Mouse (Mus musculus): ENCODE measurements around the gene Gm45062.
"Not testable (repeated sequence)": the region's sequence is repeated elsewhere in the genome, so short reads cannot be mapped to it uniquely, and the experiment has no call there.

DNA sequence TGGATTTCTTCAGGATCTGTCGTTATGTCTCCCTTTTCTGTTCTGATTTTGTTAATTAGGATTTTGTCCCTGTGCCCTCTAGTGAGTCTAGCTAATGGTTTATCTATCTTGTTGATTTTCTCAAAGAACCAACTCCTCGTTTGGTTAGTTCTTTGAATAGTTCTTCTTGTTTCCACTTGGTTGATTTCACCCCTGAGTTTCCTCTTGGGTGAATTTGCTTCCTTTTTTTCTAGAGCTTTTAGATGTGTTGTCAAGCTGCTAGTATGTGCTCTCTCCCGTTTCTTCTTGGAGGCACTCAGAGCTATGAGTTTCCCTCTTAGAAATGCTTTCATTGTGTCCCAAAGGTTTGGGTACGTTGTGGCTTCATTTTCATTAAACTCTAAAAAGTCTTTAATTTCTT is 282.3 kb downstream of the Gm45062 start:
- not testable (repeated sequence) for TF ChIP-seq CTCF, EP300 (IDR thresholded peaks at IDR 0.05)
